ENCODE assay signal across 9 mouse cellular contexts in the genomic region with DNA sequence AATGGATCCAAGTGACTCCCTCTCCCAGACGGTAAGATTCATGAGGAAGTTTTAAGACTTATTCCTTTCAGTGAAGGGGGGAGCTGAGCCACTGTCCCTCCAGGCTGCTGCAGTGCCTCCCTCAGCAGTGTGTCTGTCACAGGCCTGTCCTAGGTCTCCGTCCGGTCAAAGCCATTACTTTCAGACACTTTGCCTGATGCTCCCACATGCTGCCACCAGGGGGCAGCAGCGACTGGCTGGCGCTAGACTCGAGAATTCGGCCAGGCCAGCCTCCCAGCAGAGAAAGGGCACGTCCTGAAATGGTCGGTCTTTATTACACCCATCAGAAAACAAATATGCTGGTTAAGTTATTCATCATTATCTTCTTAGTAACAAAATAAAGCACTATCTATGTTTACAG. TPM values are rescaled to one million over a fixed set of nuclear protein-coding genes. Genes with fewer than 3 reads are reported as not detected.
DNase-seq lines count a peak whose midpoint lies in the region; ATAC-seq lines count a peak whose summit lies in the region.
"Had no signal": no experiment of that assay in that cellular context is flagged by ENCODE, and none has a peak within 500 bp of the region (broad histone marks: within the 10 kb centered on the region; RNA-seq: fewer than 3 reads in every experiment).

No protein-coding gene starts in this region.

- no peak overlapping the region for H3K4me3 ChIP-seq in forebrain, embryonic 12.5 days (replicated peaks)
- H3K4me3 ChIP-seq: embryonic facial prominence, embryonic 15.5 days had no signal

- peak; percentile 37; the same call in 1 of the 2 replicates for ATAC-seq in forebrain, embryonic 12.5 days (ENCODE audit: low FRiP score)
- ATAC-seq in megakaryocyte progenitor cell, adult 5-6 weeks (replicated peaks; ENCODE audit: poor library complexity): peak; percentile 74

- DNase-seq in kidney, adult 11 months: peak; percentile 33
- no peak for DNase-seq in kidney, adult 8-10 months
- peak; percentile 63 for DNase-seq in R1 (ENCODE audit: low read depth, low spot score)
- DNase-seq in kidney, adult 18-20 months: peak; percentile 59
- peak; percentile 53 for DNase-seq in thymus, postnatal 4 days
- DNase-seq in layer of hippocampus, adult 18-20 months (ENCODE audit: low spot score in 2 of 2): no peak

- H3K4me2 ChIP-seq in forebrain, embryonic 12.5 days: no peak overlapping the region
- H3K4me2 ChIP-seq: embryonic facial prominence, embryonic 15.5 days had no signal

- H3K36me3 ChIP-seq in forebrain, embryonic 12.5 days (replicated peaks): peaks cover 20% of the 10 kb centered on the region
- H3K36me3 ChIP-seq: embryonic facial prominence, embryonic 15.5 days had no signal

- H3K9ac ChIP-seq in forebrain, embryonic 12.5 days: no peak overlapping the region
- H3K9ac ChIP-seq: embryonic facial prominence, embryonic 15.5 days had no signal

- H3K9me3 ChIP-seq in forebrain, embryonic 12.5 days: no peaks in the 10 kb centered on the region
- H3K9me3 ChIP-seq: embryonic facial prominence, embryonic 15.5 days had no signal

- H3K27me3 ChIP-seq in forebrain, embryonic 12.5 days: 0 out of 2 replicates have a peak, but pooled peaks cover 3% of the 10 kb centered on the region
- H3K27me3 ChIP-seq: embryonic facial prominence, embryonic 15.5 days had no signal

- no peak overlapping the region for H3K27ac ChIP-seq in forebrain, embryonic 12.5 days
- H3K27ac ChIP-seq: embryonic facial prominence, embryonic 15.5 days had no signal

- 10% methylated on average over 9 of the region's 9 CpGs for WGBS in forebrain, embryonic 12.5 days

- peaks cover 22% of the 10 kb centered on the region for H3K4me1 ChIP-seq in forebrain, embryonic 12.5 days

RNA-seq across cellular contexts. Expression of gene Etnk2, which starts 18.6 kb away (rescaled TPM):
- 2.5 and 2.6 TPM in 2 replicates for polyA plus RNA-seq in forebrain, embryonic 12.5 days (2016; fragmentation: Nextera tagmentation; extraction: Ambion mirVana)
- total RNA-seq in megakaryocyte progenitor cell, adult 5-6 weeks (2015): not detected in 2 replicates
- not detected in 2 replicates for total RNA-seq in megakaryocyte progenitor cell, adult 5-6 weeks (2017)
- total RNA-seq in layer of hippocampus, adult 18-20 months (2021): 1 to 10 TPM; 1.0 to 2.1 TPM

RNA-seq across cellular contexts. Expression of gene Ren1, which starts 31.7 kb away (rescaled TPM):
- polyA plus RNA-seq in forebrain, embryonic 12.5 days (2016; fragmentation: Nextera tagmentation; extraction: Ambion mirVana): not detected in 2 replicates
- total RNA-seq in megakaryocyte progenitor cell, adult 5-6 weeks (2015): not detected in 2 replicates
- total RNA-seq in megakaryocyte progenitor cell, adult 5-6 weeks (2017): not detected in 2 replicates
- under 1 TPM in 1 of 2 experiments, not detected in 1; 0.20 TPM for total RNA-seq in layer of hippocampus, adult 18-20 months (2021)

RNA-seq across cellular contexts. Expression of gene Sox13, which starts 42.2 kb away (rescaled TPM):
- 13.1 and 13.3 TPM in 2 replicates for polyA plus RNA-seq in forebrain, embryonic 12.5 days (2016; fragmentation: Nextera tagmentation; extraction: Ambion mirVana)
- 3.5 and 3.8 TPM in 2 replicates for total RNA-seq in megakaryocyte progenitor cell, adult 5-6 weeks (2015)
- total RNA-seq in megakaryocyte progenitor cell, adult 5-6 weeks (2017): 0.98 and 2.2 TPM in 2 replicates
- 1 to 10 TPM; 7.4 to 7.9 TPM for total RNA-seq in layer of hippocampus, adult 18-20 months (2021)

Comparison
In these comparisons a context has a peak if more than half of its experiments do, and no peak if none do; other contexts are left out.
1. DNase-seq: peak in kidney, adult 11 months (single experiment), R1 (single experiment), kidney, adult 18-20 months (single experiment) and thymus, postnatal 4 days (single experiment); none in kidney, adult 8-10 months (0 of 2) and layer of hippocampus, adult 18-20 months (0 of 2).